Mouse (Mus musculus): ENCODE results near the gene Haao.

DNA sequence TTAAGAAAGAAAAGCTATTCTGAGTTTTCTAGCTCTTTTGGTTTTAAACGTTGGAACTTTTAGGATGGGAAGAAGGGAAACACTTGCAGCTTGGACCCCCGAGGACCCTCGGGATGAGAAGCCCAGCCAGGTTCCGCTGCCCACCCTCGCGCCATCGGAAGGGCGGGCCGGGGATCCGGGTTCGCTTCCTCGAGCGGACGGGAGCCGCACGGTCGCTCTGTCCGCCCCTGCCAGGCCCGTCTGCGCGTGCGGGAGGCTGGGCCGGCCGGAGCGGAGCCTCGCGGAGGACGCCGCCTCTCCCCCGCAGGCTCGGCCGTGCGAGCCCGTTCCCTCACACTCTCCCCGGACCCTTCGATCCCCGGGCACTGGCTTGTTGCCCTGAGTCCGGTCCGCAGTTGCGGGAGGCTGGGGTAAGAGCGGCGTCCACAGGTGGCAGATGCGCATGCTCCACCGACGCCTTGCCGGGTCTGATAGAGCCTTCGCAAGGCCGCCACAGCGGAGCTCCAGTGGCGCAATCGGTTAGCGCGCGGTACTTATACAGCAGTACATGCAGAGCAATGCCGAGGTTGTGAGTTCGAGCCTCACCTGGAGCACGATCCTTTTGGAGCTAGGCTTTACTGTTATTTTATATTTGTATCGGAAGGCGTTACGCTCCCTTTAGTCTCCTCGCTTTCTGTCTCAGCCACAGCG lies 13.8 kb upstream of the Haao start:
- no peak for TF ChIP-seq CTCF (IDR thresholded peaks at IDR 0.05; ENCODE audit: control insufficient read depth, insufficient read depth, insufficient read length)
- TF ChIP-seq MYOG (IDR thresholded peaks at IDR 0.05; ENCODE audit: control insufficient read depth, extremely low read depth, insufficient read length) = no peak
- TF ChIP-seq CEBPB (IDR thresholded peaks at IDR 0.05; ENCODE audit: low read depth) = peak; percentile 83
